Mouse (Mus musculus): ENCODE measurements around the gene Sema4c.
A peak's percentile ranks its signal among the peaks of the same experiment; 100 is the strongest.

Sema4c gene

GRCm38 (mm10) chr1:36576991-36577675, 19.0 kb upstream of the Sema4c start:
- no peak for DNase-seq

- DNase-seq: no peak
Measured at GRCm38 (mm10) chr1:36575347-36575746, 17.2 kb upstream of the Sema4c start.

DNA sequence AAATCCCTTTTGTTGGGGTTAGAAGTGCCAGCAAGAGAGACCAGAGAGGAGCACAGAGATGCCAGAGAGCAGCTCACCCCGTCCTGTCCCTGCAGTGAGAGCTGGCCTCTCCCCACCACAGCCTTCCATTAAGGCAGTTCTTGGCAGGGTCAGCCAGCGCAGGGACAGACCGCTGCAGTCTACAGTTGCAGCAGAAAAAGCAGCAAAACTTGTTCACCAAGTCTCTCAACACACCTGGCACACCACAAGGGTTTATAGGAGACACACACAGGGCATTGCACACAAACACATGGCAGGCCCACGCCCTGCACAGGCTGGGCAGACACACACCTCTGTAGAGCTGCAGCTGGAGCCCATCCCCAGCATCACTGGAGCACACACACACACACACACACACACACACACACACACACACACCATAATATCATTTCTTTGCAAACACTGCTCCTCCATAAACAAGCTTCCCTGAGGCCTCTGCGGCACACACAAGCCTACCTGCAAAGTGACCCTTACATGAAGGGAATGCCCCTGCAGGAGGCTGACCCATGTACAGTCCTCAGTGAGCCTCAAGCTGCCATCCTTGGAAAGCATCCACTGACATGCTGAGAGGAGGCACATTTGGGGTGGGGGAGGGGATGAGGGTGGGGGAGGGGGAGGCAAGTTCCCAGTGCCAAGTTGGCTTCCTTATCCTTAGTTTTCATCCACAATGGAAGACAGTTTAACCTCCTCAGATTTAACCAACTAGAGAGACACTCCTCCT, 16.2 kb upstream of the Sema4c start:
- no peak for DNase-seq

DNA sequence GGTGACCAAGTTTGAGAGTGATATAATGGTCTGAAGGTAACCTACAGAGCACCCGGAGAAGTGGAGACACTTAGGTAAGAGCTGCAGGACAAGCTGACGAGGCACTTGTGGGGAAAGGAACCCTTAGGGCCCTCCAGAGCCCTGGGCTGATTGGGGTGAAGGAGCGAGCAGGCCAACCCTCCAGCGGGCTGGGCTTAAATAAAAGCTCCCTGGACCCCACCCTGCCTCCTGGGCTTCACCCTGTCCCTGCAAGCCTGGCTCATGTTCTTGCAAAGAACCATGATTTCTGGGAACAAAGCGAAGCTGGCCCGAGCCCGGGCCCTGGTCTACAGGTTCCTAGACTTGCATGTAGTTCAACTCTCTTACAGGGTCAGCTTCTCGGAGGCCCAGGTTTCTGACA, 15.4 kb upstream of the Sema4c start:
- DNase-seq: no peak

DNA sequence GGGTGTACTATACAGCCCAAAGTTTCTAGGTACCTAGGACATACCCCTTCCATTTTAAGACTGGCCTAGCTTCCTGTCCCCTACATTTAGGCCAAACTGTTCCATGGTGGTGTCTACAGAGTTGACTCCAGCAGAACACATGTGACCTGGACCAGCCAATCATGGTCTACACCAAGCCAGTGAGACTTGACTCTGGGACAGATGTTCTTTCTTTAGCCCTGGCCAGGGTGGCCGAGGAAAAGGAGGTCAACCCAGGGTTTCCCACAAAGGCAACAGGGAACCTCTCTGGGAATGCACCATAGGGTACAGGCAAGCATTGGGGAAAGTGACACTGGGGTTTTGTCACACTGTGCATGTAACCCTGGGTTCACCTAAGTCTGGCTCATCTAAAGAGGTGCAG, 14.6 kb upstream of the Sema4c start:
- no peak for DNase-seq

DNA sequence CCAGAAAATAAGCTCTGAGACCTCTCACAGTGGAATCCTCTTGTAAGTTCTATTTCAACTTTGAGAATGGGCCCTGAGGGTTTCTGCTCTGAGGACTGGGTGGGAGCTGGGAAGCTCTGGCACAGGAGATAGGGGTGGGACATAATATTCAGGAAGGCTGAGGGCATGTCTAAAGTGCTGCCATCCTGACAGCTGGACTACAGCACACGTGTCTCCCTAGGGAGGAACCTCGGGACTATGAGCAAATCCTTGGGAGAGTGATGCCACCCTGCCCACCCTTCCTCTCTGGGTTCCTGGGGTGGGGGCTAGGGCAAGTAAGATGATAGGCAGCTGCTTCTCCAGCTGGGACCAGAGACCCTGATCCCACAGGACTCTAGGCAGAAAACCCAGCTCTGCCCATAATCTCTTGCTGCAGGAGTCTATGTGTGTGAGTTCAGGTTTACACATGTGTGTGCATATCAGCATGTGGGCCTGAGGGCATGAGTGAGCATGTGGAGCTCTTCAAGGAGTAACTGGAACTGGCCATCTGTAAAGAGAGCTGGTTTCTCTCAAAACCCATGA, 14.1 kb upstream of the Sema4c start:
- DNase-seq: no peak

- DNase-seq: peak; percentile 60
Measured at GRCm38 (mm10) chr1:36571627-36572026, 13.5 kb upstream of the Sema4c start.

GRCm38 (mm10) chr1:36570320-36570719, 12.2 kb upstream of the Sema4c start:
- DNase-seq: no peak

- DNase-seq: no peak
Measured at GRCm38 (mm10) chr1:36569694-36570276, 11.6 kb upstream of the Sema4c start.

DNA sequence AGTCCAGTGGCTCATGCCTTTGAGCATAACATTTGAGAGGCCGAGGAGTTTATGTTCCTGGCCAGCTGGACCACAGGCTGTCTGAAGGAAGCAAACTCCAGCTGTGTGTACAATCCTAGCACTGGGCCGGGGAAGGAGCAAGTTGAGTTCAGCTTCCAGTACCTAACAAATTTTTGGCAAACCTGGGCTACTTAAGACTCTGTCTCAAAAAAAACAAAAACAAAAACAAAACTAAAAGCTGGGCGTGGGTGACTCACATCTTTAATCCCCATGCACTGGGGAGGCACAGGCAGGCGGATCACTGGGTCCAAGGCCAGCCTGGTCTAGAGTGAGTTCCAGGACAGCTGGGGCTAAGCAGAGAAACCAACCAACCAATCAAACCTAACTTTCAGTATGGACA, 10.6 kb upstream of the Sema4c start:
- DNase-seq: no peak

DNA sequence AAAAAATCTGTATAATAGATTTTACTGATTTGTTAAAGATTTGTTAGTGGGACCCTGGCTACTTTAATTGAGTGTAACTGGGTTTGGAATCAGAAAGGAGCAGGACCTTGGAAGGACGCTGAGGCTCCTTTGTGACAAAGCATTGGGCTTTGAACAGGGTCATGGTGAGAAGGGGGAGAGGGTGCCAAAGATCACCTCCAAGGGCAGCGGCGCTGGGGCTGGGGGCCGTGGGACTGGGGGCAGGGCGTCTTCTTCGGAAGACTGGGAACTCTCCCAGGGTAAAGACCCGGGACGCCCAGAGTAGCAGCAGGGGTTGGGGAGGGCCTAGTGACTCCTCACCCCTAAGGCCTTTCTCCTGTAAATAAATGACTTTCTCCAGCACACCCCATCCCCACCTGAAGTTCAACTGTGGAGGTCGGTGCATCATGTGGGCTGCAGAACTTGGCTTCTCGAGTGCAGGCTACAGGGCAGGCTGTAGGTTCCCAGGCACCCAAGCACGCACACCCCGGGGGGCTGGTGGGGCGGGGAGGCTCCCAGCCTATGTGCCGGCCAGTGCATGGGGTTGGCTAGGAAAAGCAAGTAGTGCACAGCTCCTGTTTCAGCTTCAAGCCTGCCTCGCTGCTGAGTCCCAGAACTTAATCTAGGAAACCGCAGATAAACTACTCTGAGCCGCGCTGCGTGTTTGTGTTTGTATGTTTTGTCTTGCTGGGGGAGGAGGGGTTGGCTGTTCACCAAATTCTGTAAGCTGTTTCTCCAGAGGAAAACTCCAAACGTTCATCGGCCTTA, 9.9 kb upstream of the Sema4c start:
- no peak for DNase-seq

GRCm38 (mm10) chr1:36566425-36566824, 8.3 kb upstream of the Sema4c start:
- no peak for DNase-seq

- no peak for DNase-seq
Measured at GRCm38 (mm10) chr1:36564101-36564500, 6.0 kb upstream of the Sema4c start.

DNA sequence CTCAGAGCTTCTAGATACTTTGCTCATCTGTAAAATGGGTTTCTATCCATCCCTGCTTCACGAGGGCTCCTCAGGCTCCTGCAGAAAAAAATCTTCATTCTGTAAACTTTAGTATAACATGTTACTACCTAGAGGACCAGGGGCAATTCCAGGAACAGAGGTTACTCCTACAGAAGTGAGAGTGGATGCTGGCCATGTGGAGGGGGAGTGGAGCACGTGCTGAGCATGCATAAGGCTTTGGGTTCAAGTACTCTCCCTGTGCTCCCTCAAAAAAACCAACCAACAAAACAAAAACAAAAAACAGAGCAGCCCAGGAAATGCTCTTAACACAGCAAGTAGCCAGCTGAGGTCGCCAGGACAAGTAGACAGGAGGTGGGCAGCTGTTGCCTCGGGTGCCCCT, 5.5 kb upstream of the Sema4c start:
- no peak for DNase-seq

DNA sequence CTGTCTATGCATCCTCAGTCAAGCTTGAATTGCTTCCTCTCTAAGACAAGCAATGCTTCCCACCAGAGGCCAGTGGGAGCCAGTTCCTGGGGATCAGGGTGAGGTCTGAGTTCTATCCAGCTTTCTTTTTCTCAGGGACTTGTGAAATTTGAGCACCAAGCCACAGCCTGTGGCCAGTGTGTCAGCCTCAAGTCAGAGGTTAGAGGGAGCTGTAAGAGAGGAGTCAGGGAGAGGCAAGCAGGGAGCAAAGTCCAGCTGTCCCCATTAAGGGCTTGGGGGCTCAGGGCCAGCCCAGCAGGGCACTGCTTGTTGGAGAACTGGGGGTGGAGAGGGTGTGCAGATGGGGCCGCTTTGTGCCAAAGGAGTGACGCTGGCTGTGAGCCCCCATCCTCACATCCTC, 5.0 kb upstream of the Sema4c start:
- no peak for DNase-seq

GRCm38 (mm10) chr1:36562388-36562787, 4.2 kb upstream of the Sema4c start:
- no peak for DNase-seq

- no peak for DNase-seq
Measured at GRCm38 (mm10) chr1:36560903-36561302, 2.8 kb upstream of the Sema4c start.

GRCm38 (mm10) chr1:36559888-36560287, 1.7 kb upstream of the Sema4c start:
- DNase-seq: no peak

DNA sequence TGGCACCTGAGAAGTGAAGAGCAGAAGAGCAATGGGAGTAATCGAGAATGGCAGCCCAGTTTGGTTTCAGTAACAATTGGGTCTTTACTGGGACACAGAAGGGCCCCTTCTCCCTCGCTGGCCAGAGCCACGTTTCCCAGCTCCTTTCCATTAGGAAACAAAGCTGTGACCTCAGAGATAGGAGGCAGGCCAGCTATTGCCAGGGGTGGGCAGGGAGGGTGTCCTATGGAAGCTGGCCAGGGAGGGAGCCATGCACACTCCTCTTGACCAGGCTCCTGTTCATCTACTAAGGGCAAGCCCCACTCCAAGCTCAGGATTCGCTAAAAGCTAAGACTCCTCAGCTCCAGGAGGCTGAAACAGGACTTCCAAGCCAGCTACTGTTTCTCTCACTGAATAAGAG, 1.1 kb upstream of the Sema4c start:
- DNase-seq: no peak

GRCm38 (mm10) chr1:36557457-36558011, 615 bp downstream of the Sema4c start:
- no peak for DNase-seq

DNA sequence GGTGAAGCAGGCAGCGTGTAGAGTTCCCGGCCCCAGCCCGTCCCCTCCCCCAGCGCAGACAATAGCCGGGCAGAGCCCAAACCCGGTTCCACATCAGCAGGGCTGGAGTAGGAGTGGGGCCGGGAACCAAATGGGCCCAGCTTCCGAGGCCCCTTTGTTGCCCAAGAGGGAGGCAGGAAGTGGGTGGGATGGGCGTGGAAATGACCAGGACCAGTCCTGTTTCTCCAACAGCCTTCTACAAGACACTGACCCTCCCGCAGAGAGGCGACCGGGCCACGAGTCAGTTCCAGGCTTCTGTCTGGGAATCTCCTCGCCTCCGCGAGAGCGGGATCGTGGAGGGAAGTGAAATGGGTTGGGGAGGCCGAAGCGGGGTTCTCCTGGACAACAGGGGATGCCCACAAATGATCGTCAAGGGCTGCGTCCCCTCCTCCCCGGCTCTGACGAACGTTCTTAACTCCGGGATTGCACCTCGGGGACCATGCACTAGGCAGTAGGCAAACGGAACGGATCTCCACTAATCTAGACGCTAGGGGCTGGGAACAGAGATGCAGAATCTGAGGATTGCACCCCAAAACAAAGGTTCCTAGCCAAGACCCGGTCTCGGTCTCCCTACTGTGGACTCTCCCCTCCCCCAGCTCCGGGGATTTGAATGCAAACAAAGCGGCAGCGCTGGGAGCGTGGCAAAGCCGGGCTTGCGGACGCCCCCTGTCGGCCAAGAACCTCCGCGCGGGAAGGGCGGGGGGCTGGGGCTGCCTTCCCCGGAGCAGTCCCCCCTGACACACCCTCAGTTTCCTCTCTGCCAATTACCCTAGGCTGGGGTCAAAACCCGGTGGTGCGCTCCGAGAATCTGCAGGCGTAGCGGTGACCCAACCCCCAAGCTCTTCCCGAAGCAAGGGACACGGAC, 1.3 kb downstream of the Sema4c start:
- peak; percentile 90 for DNase-seq

All from layer of hippocampus, adult 9-11 months (tissue).